Mouse (Mus musculus) forebrain, postnatal 0 days (tissue): ENCODE measurements around the gene Sprr1a. TPM values are rescaled to one million over a fixed set of nuclear protein-coding genes. Genes with fewer than 3 reads are reported as not detected.
"Not testable (repeated sequence)": the region's sequence is repeated elsewhere in the genome, so short reads cannot be mapped to it uniquely, and the experiment has no call there.

Experiments
- ATAC-seq: fragments of 200-750 bp; cut with Nextera tagmentation; 2 replicates; pipeline ENCODE4 v1.8.0; 2017; ENCODE audit warnings: mild to moderate bottlenecking, moderate library complexity
- DNase-seq: peaks from one replicate; pipeline ENCODE4 v3.0.0-alpha.2; 2015
- H3K27ac ChIP-seq: fragments of 300-500 bp; sonication (generic); 2 replicates; pipeline ENCODE4 v1.5.1; 2014; ENCODE audit warnings: low read depth, mild to moderate bottlenecking, antibody characterized with exemption, low read length, moderate library complexity, mixed read lengths
- H3K27me3 ChIP-seq: fragments of 300-500 bp; sonication (generic); 2 replicates; pipeline ENCODE4 v1.6.1; 2014; ENCODE audit warnings: mild to moderate bottlenecking, low read length, mixed read lengths; ENCODE audit not compliant: insufficient read depth
- H3K36me3 ChIP-seq: fragments of 300-500 bp; sonication (generic); 2 replicates; pipeline ENCODE4 v1.6.1; 2014; ENCODE audit warnings: mild to moderate bottlenecking, moderate library complexity; ENCODE audit not compliant: insufficient read depth
- H3K4me1 ChIP-seq: fragments of 300-500 bp; sonication (generic); 2 replicates; pipeline ENCODE4 v1.6.1; 2014; ENCODE audit warnings: antibody characterized with exemption; ENCODE audit not compliant: insufficient read depth
- H3K4me2 ChIP-seq: fragments of 300-500 bp; sonication (generic); 2 replicates; pipeline ENCODE4 v1.6.1; 2014; ENCODE audit warnings: low read depth, mild to moderate bottlenecking, moderate library complexity
- H3K4me3 ChIP-seq: fragments of 300-500 bp; sonication (generic); 2 replicates; pipeline ENCODE4 v1.5.1; 2014; ENCODE audit warnings: low read depth, low read length, mixed read lengths
- H3K9ac ChIP-seq: fragments of 300-500 bp; sonication (generic); 2 replicates; pipeline ENCODE4 v1.6.1; 2014; ENCODE audit warnings: mild to moderate bottlenecking
- H3K9me3 ChIP-seq: fragments of 300-500 bp; sonication (generic); 2 replicates; pipeline ENCODE4 v1.6.1; 2016; ENCODE audit warnings: low read length
- CTCF ChIP-seq: sonication (generic); IDR thresholded peaks from 2 replicates; pipeline ENCODE4 v1.5.1; 2016; ENCODE audit warnings: antibody characterized with exemption, control low read depth, low read depth
- WGBS: fragments of 180-500 bp; shearing (Covaris S2); extraction: QIAGEN DNeasy Blood & Tissue Kit; methylation state at CpG from one replicate; pipeline ENCODE4 v1.1.7; 2014; 5-methylcytosine and 5-hydroxymethylcytosine counted together
- polyA plus RNA-seq: library from polyadenylated mRNA; unstranded; fragments of >200 nt; fragmentation: Nextera tagmentation; extraction: Ambion mirVana; gene quantifications from 2 replicates; pipeline ENCODE4 v1.2.1, GENCODE M21; 2015
- total RNA-seq: library from RNA; depleted of rRNA; stranded (reverse); fragments of >200 nt; gene quantifications from 2 replicates; pipeline ENCODE4 v1.2.3, GENCODE M21; 2014; rRNA removed

Sprr1a gene
- not detected in 2 replicates for total RNA-seq
- polyA plus RNA-seq = not detected in 2 replicates

DNA sequence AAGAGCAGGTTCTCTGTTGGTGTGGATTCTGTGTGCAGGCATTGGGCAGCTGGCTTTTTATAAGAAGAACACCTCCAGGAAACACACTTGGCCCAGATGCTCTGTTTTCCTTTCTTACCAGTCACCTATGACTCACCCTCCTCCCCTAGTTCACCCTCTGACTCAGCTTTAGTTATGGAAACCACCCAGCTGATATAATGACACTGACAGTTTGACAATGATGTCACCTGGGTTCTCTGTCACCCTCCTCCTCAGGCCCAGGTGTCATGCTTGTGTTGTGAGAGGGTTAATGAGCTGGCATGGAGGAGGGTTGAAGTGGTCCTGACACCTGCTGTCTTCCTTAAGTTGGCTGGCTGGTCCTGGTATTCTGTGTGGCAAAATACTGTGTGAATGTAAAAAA, at the start of gene Sprr1a:
Gene Sprr1a, minus strand, starts transcription at position 33 of the 400 bp plus-strand sequence.
- Histone ChIP-seq H3K4me2 (no peak within 1 kb of the TSS), H3K27ac (no peak within 1 kb of the TSS), H3K36me3 (no peaks in the 10 kb centered on the region), H3K4me1 (no peaks in the 10 kb centered on the region), H3K4me3 (no peak within 1 kb of the TSS), H3K27me3 (no peaks in the 10 kb centered on the region), H3K9ac (no peak within 1 kb of the TSS), H3K9me3 (no peaks in the 10 kb centered on the region)
- DNase-seq (no peak), ATAC-seq (no peak)
- no peak for TF ChIP-seq CTCF

DNA sequence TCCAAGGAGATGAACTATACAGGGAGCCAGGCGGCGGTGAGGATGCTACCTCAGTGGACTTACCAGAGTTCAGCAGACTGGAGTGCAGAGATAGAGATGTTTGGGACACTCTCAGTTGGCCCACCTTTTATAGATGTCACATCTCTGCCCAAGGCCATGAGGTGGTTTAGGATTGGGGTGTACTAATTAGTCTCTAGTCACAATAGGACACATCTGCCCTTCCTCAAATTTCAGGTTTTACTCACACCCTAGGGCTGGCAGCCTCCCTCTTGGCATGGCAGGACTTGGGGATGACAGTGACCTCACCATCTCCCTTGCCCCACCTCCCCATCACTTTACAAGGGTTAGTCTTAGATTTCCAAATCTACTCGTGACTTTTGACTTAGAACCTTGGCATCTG, 48.7 kb upstream of the Sprr1a start, which contains the start of gene 2310046K23Rik:
Gene 2310046K23Rik, minus strand, starts transcription at position 101 of the 400 bp plus-strand sequence.
- ATAC-seq (no peak), DNase-seq (no peak)
- H3K27ac ChIP-seq = no peak within 1 kb of the TSS
- H3K4me2 ChIP-seq = no peak within 1 kb of the TSS
- no peaks in the 10 kb centered on the region for H3K27me3 ChIP-seq
- whole genome bisulfite sequencing = 92% methylated on average over 3 of the region's 3 CpGs
- no peak for TF ChIP-seq CTCF
- H3K9ac ChIP-seq = no peak within 1 kb of the TSS
- H3K4me1 ChIP-seq = no peaks in the 10 kb centered on the region
- H3K9me3 ChIP-seq = no peaks in the 10 kb centered on the region
- H3K4me3 ChIP-seq = no peak within 1 kb of the TSS
- H3K36me3 ChIP-seq = no peaks in the 10 kb centered on the region

DNA sequence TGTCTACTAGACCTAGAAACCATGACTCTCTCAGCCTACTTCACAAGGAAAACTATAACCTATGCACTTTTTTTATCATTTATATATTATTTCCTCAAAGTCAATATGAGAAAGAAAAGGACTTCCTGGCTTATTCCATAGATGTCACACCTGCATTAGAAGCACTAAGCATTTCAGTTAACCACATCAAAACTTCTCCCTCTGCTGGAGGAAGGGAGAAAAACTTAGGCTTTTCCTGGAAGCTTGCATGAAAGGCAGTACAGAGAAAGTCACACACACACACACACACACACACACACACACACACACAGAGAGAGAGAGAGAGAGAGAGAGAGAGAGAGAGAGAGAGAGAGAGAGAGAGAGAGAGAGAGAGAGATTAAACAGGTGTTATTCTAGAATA, 26.6 kb upstream of the Sprr1a start:
- Histone ChIP-seq H3K36me3 (no peaks in the 10 kb centered on the region), H3K9me3 (no peaks in the 10 kb centered on the region), H3K27me3 (no peaks in the 10 kb centered on the region), H3K4me2 (no peak overlapping the region), H3K9ac (no peak overlapping the region), H3K27ac (no peak overlapping the region), H3K4me3 (no peak overlapping the region), H3K4me1 (no peaks in the 10 kb centered on the region)
- no peak for DNase-seq
- ATAC-seq = no peak
- TF ChIP-seq CTCF = peak; percentile 44

DNA sequence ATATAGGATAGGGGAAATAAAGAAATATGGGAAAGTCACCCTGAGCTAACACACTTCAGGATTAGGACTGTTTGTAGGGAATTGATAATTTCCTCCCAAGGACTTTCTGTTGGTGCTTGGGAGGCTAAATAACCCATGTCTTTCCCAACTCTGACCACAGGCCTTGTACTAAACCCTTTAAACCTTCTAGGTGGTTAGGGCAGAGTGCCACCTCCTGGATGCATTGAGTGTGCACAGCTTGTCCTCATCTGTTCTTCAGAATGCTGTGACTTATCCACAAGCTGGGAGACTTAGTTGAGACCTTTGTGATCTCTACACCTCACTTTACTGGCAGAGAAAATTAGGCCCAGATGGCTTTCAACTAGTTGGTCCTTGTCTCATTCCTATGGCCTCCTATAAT, 25.1 kb upstream of the Sprr1a start:
- no peaks in the 10 kb centered on the region for H3K9me3 ChIP-seq
- no peak overlapping the region for H3K4me2 ChIP-seq
- H3K9ac ChIP-seq = no peak overlapping the region
- H3K36me3 ChIP-seq = no peaks in the 10 kb centered on the region
- no peak overlapping the region for H3K4me3 ChIP-seq
- H3K4me1 ChIP-seq = no peaks in the 10 kb centered on the region
- peak; percentile 42; the same call in 1 of the 2 replicates for ATAC-seq
- no peak overlapping the region for H3K27ac ChIP-seq
- no peaks in the 10 kb centered on the region for H3K27me3 ChIP-seq
- peak; percentile 52 for TF ChIP-seq CTCF
- DNase-seq = no peak

DNA sequence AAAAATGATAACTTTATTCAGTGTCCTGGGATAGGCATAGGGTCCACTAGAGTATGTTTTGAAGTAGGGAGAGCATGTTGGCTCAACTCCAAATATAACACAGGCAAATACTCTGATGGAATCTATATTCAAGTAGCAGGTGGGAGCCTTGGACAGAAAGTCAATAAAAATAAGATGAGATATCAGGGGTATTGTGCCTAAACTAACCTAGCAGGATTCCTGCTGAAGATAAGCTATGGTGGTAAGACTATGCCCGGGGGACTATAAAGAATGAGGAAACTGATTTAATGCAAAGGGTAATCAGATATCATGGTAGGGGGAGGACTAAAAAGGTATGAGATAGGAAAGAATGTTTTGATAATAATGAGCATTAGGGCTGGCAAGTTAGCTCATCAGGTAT, 22.5 kb upstream of the Sprr1a start:
- H3K36me3 ChIP-seq = no peaks in the 10 kb centered on the region
- 97% methylated on average over 1 of the region's 1 CpGs for WGBS
- ATAC-seq = no peak

DNA sequence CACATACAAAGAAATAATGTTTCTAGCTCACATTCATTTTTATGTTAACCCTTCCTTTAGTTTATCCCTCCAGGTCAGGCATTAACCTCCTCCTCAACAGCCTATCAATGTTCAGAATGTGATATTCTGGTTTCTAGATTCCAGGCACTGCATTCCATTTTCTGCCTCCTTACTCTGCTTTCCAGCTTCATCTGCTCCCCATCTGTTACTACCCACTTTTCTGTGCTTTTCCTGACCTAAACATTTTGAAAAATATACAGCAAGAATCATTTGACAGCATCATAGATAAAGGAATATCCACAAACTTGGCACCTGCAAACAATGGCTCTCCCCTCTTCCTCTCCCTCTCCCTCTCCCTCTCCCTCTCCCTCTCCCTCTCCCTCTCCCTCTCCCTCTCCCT, 17.8 kb upstream of the Sprr1a start:
- Histone ChIP-seq H3K4me1 (no peaks in the 10 kb centered on the region), H3K27ac (no peak overlapping the region), H3K4me2 (no peak overlapping the region), H3K4me3 (no peak overlapping the region), H3K9ac (no peak overlapping the region), H3K36me3 (no peaks in the 10 kb centered on the region), H3K9me3 (no peaks in the 10 kb centered on the region), H3K27me3 (no peaks in the 10 kb centered on the region)
- no peak for TF ChIP-seq CTCF
- DNase-seq (no peak), ATAC-seq (no peak)

More for the DNA sequence above, 22.5 kb upstream of the Sprr1a start:
- Histone ChIP-seq H3K9me3 (no peaks in the 10 kb centered on the region), H3K4me2 (no peak overlapping the region), H3K4me3 (no peak overlapping the region), H3K27ac (no peak overlapping the region), H3K27me3 (no peaks in the 10 kb centered on the region), H3K4me1 (no peaks in the 10 kb centered on the region), H3K9ac (no peak overlapping the region)
- no peak for DNase-seq
- no peak for TF ChIP-seq CTCF

DNA sequence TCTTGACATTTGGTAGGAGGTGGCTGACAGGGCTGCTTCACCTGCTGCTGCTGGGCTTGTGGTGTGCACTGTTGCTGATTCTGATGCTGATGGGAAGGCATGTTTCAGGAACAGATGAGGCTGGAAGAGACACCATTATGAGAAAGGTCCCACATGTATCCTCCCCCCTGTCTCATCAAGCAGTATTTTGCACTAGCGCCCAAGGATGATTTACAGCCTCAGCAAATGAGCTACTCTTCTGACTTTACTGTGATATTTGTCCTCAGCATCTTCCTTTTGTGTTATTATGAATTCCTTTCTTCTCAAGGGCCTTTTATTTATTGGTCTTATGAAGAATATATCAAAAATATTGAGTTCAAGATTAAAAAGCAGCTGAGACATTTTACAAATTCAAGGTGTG, 14.7 kb upstream of the Sprr1a start, which contains the start of gene Sprr4:
Gene Sprr4, minus strand, starts transcription at position 101 of the 400 bp plus-strand sequence.
- DNase-seq (no peak), ATAC-seq (no peak)
- Histone ChIP-seq H3K27ac (no peak within 1 kb of the TSS), H3K36me3 (no peaks in the 10 kb centered on the region), H3K9me3 (no peaks in the 10 kb centered on the region), H3K9ac (no peak within 1 kb of the TSS), H3K4me1 (no peaks in the 10 kb centered on the region), H3K4me3 (no peak within 1 kb of the TSS), H3K27me3 (no peaks in the 10 kb centered on the region), H3K4me2 (no peak within 1 kb of the TSS)
- no peak for TF ChIP-seq CTCF
- WGBS = 87% methylated on average over 1 of the region's 1 CpGs

DNA sequence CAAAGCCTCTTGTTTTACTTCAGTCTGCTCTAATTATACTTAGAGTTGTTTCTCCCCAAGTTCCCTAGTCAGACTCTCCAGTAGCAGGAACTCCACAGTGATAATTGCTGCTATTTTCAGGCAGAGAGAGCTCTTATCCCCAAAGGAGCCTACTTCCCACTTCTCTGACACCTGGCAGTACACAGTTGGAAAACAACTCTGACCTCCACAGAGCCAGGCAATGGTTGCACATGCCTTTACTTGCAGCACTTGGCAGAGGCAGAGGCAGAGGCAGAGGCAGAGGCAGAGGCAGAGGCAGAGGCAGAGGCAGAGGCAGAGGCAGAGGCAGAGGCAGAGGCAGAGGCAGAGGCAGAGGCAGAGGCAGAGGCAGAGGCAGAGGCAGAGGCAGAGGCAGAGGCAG, 4.6 kb upstream of the Sprr1a start:
- not testable (repeated sequence) for H3K4me1 ChIP-seq, ATAC-seq, H3K4me2 ChIP-seq, DNase-seq, H3K27ac ChIP-seq, H3K9me3 ChIP-seq, H3K27me3 ChIP-seq, H3K9ac ChIP-seq, H3K36me3 ChIP-seq, H3K4me3 ChIP-seq
